Mouse (Mus musculus): ENCODE results near the gene Zfp46. TPM values are rescaled to one million over a fixed set of nuclear protein-coding genes. Genes with fewer than 3 reads are reported as not detected.
A peak's percentile ranks its signal among the peaks of the same experiment; 100 is the strongest.

The Zfp46 gene
- polyA plus RNA-seq, 1 experiment from 2014 or later = 34.4 TPM

DNA sequence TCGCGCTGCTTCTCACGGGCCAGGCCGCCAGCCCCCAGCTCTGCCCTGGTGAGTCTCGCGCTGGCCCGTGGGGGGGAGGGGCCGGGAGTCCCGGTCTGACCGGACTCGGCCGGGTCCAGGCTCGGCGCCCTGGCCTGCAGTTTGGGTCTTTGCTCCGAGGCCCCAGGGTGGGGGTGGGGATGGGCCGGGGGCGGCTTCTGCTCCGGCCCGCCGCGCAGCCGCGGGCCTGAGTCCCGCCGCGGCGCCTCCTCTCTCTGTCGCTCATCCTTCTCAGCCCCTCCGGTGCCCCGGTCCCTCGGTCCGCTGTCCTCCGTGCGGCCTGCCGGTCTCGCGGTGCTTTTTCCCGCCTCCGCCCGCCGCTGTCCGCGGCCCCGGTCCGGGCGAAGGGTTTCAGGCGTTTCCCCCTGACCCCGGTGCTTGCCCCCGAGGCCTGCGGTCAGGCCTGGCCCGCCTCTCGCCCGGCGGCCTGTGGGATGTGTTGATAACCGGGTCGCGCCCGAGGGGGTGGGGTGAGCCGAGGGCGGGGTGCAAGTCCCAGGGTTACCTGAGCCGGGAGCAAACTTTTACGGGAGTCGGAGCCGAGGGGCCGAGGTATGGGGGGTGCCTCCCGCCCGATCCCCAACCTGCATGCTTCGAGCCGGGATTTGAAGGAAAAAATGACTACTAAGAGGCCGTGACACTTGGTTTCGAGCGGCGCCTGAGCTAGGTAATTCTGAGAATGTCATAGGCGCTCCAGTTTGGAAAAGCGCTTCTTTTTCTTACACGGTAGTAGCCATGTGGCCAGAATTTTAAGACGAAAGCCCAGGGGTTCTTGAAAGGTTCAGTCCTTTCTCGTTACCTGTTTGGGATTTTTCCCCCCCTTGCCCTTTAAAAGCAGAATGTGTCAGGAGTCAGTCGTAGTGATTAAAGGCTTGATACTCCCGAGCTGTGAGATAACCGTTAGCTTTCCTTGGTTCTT lies 26.8 kb downstream of the Zfp46 start:
- H3K9me3 ChIP-seq (ENCODE audit: control insufficient read depth, low read length) = no peaks in the 10 kb centered on the region
- H3K36me3 ChIP-seq (ENCODE audit: control insufficient read depth, insufficient read depth, low read length) = no peaks in the 10 kb centered on the region
- DNase-seq (ENCODE audit: low spot score) = peak; percentile 58
- ATAC-seq (ENCODE audit: insufficient read depth, low FRiP score, low TSS enrichment) = peak; percentile 14; the same call in 1 of the 2 replicates
- no peaks in the 10 kb centered on the region for H3K27me3 ChIP-seq (ENCODE audit: control insufficient read depth, insufficient read depth, low read length)
- WGBS = under 1% methylated on average over 79 of the region's 81 CpGs
- peaks cover 15% of the 10 kb centered on the region for H3K4me1 ChIP-seq (ENCODE audit: control insufficient read depth, insufficient read depth, low read length)
- H3K4me3 ChIP-seq (ENCODE audit: low read depth, low read length) = peak overlapping the region; percentile 100
- H3K4me2 ChIP-seq (ENCODE audit: low read depth) = peak overlapping the region; percentile 51
- H3K27ac ChIP-seq (ENCODE audit: low read depth, low read length) = peak overlapping the region; percentile 99
- H3K9ac ChIP-seq (ENCODE audit: low read length) = peak overlapping the region; percentile 100

DNA sequence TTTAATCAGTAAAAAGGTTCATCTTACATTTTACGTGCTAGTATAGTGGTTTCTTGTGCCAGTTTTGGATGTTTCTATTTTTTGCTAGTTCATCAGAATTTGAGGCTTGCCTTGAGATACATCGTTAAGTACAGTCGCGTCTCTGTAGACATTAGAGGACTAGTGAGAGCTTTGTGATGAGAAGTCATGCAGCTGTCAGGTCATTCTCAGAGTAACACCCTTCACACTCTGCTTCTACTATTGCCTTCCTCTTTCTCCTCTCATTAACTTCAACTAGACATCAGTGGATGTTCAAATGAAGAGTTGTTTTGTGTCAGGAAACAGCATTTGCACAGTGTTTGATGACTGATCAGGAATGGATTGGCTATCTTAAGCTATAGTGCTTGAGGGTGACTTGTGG lies 28.1 kb downstream of the Zfp46 start:
- no peak overlapping the region for H3K27ac ChIP-seq (ENCODE audit: low read depth, low read length)
- peak overlapping the region; percentile 100 for H3K4me3 ChIP-seq (ENCODE audit: low read depth, low read length)
- peaks cover 2% of the 10 kb centered on the region; the same call in 1 of the 2 replicates for H3K36me3 ChIP-seq (ENCODE audit: control insufficient read depth, insufficient read depth, low read length)
- peaks cover 15% of the 10 kb centered on the region for H3K4me1 ChIP-seq (ENCODE audit: control insufficient read depth, insufficient read depth, low read length)
- peak overlapping the region; percentile 100; the same call in 1 of the 2 replicates for H3K9ac ChIP-seq (ENCODE audit: low read length)
- peak overlapping the region; percentile 51 for H3K4me2 ChIP-seq (ENCODE audit: low read depth)
- ATAC-seq (ENCODE audit: insufficient read depth, low FRiP score, low TSS enrichment) (no peak), DNase-seq (ENCODE audit: low spot score) (no peak)
- H3K9me3 ChIP-seq (ENCODE audit: control insufficient read depth, low read length) = no peaks in the 10 kb centered on the region
- 32% methylated on average over 4 of the region's 4 CpGs for WGBS
- no peaks in the 10 kb centered on the region for H3K27me3 ChIP-seq (ENCODE audit: control insufficient read depth, insufficient read depth, low read length)

DNA sequence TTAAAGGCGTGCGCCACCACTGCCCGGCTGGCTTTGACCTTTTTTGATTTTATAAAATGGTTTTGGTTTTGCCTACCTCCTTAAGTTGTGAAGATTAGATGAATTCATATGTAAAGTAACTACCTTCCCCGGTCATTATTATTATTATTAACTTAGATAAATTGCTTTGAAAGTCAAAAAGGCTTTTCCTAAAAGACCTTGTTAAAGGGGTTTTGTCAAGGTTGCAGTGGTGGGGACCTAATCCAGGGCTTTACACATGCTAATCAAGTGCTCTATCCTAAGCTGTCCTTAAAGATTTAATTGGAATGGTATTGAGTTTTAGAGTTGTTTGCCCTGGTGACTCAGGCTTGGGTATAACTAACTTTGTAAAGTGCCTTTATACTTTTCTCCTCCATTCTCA lies 33.2 kb downstream of the Zfp46 start:
- DNase-seq (ENCODE audit: low spot score) (no peak), ATAC-seq (ENCODE audit: insufficient read depth, low FRiP score, low TSS enrichment) (no peak)
- Histone ChIP-seq H3K27me3 (ENCODE audit: control insufficient read depth, insufficient read depth, low read length) (no peaks in the 10 kb centered on the region), H3K9ac (ENCODE audit: low read length) (no peak overlapping the region), H3K36me3 (ENCODE audit: control insufficient read depth, insufficient read depth, low read length) (peaks cover 8% of the 10 kb centered on the region), H3K4me3 (ENCODE audit: low read depth, low read length) (no peak overlapping the region), H3K9me3 (ENCODE audit: control insufficient read depth, low read length) (no peaks in the 10 kb centered on the region), H3K27ac (ENCODE audit: low read depth, low read length) (no peak overlapping the region), H3K4me1 (ENCODE audit: control insufficient read depth, insufficient read depth, low read length) (peaks cover 10% of the 10 kb centered on the region), H3K4me2 (ENCODE audit: low read depth) (no peak overlapping the region)
- 90% methylated on average over 4 of the region's 4 CpGs for WGBS

DNA sequence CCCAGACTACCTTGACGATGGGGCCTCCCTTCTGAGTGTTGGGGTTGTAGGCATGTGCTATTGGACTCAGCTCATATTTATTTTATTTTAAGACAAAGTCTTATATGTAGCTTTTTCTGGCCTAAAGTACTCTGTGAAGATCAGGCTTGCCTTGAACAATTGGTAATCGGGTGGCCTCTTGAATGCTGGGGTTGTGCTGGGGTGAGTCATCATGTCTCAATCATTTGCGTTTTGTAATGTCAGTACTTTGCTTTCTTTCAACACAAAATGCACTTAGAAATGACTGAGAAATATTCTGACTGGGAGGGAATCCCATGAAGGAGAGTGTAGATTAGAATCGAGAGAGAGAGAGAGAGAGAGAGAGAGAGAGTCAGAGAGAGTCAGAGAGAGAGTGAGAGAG lies 35.5 kb downstream of the Zfp46 start:
- Histone ChIP-seq H3K4me1 (ENCODE audit: control insufficient read depth, insufficient read depth, low read length) (no peaks in the 10 kb centered on the region), H3K27me3 (ENCODE audit: control insufficient read depth, insufficient read depth, low read length) (no peaks in the 10 kb centered on the region), H3K36me3 (ENCODE audit: control insufficient read depth, insufficient read depth, low read length) (peaks cover 8% of the 10 kb centered on the region), H3K27ac (ENCODE audit: low read depth, low read length) (no peak overlapping the region), H3K9ac (ENCODE audit: low read length) (no peak overlapping the region), H3K4me3 (ENCODE audit: low read depth, low read length) (no peak overlapping the region), H3K9me3 (ENCODE audit: control insufficient read depth, low read length) (no peaks in the 10 kb centered on the region), H3K4me2 (ENCODE audit: low read depth) (no peak overlapping the region)
- WGBS = 94% methylated on average over 4 of the region's 4 CpGs
- no peak for DNase-seq (ENCODE audit: low spot score)
- ATAC-seq (ENCODE audit: insufficient read depth, low FRiP score, low TSS enrichment) = no peak

DNA sequence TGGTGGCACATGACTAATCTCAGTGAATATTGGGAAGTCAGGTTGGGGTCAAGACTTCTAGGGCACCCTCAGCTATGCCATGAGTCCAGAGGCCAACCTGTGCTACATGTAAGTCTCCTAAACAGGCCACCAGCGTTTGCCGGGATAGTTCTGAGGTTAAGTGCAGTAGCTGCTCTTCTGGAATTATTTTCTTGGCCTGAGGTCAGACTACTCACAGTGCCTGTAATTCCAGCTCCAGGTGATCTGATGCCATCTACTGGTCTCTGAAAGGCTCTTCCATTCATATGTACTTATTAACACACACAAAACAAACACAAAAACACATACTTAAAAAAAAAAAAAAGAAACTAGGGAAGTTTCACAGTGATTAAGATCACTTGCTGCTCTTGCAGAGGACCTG lies 39.7 kb downstream of the Zfp46 start:
- no peak for ATAC-seq (ENCODE audit: insufficient read depth, low FRiP score, low TSS enrichment)
- Histone ChIP-seq H3K36me3 (ENCODE audit: control insufficient read depth, insufficient read depth, low read length) (peaks cover 3% of the 10 kb centered on the region), H3K4me1 (ENCODE audit: control insufficient read depth, insufficient read depth, low read length) (no peaks in the 10 kb centered on the region), H3K9me3 (ENCODE audit: control insufficient read depth, low read length) (no peaks in the 10 kb centered on the region), H3K27ac (ENCODE audit: low read depth, low read length) (no peak overlapping the region), H3K27me3 (ENCODE audit: control insufficient read depth, insufficient read depth, low read length) (no peaks in the 10 kb centered on the region), H3K9ac (ENCODE audit: low read length) (no peak overlapping the region), H3K4me2 (ENCODE audit: low read depth) (no peak overlapping the region), H3K4me3 (ENCODE audit: low read depth, low read length) (no peak overlapping the region)
- no peak for DNase-seq (ENCODE audit: low spot score)
- WGBS = 68% methylated on average over 2 of the region's 2 CpGs

DNA sequence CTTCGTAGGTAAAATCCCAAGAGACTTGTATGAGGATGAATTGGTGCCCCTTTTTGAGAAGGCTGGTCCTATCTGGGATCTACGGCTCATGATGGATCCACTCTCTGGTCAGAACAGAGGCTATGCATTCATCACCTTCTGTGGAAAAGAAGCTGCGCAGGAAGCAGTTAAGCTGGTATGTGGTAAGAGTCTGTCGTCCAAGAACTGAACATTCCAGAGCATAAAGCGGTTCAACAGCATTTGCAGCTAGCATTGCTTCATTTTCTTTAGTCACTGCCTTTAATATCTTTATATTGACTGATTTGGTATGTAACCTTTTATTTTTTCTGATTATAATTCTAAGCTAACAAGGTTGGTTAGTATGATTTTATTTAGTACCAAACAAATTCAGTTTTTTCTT lies 42.8 kb downstream of the Zfp46 start:
- H3K4me3 ChIP-seq (ENCODE audit: low read depth, low read length) = no peak overlapping the region
- no peaks in the 10 kb centered on the region for H3K9me3 ChIP-seq (ENCODE audit: control insufficient read depth, low read length)
- DNase-seq (ENCODE audit: low spot score) (no peak), ATAC-seq (ENCODE audit: insufficient read depth, low FRiP score, low TSS enrichment) (no peak)
- no peaks in the 10 kb centered on the region for H3K4me1 ChIP-seq (ENCODE audit: control insufficient read depth, insufficient read depth, low read length)
- no peak overlapping the region for H3K27ac ChIP-seq (ENCODE audit: low read depth, low read length)
- H3K27me3 ChIP-seq (ENCODE audit: control insufficient read depth, insufficient read depth, low read length) = no peaks in the 10 kb centered on the region
- H3K36me3 ChIP-seq (ENCODE audit: control insufficient read depth, insufficient read depth, low read length) = no peaks in the 10 kb centered on the region; the same call in 1 of the 2 replicates
- H3K9ac ChIP-seq (ENCODE audit: low read length) = no peak overlapping the region
- H3K4me2 ChIP-seq (ENCODE audit: low read depth) = no peak overlapping the region
- 93% methylated on average over 5 of the region's 5 CpGs for WGBS

DNA sequence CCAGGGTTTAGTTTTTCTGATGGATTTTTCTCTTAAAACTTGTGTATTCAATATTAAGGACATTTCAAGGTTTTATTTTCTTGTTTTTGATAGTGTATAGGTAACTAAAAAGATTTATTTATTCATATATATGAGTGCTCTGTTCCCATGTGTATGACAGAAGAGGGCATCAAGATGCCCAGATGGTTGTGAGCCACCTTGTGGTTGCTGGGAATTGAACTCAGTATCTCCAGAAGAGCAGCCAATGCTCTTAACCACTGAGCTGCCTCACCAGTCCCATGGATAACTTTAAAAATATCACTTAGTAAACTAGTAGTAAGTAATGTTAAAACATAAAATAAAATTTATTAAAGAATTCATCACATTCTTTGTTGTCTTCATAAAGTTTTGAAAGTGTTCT lies 43.6 kb downstream of the Zfp46 start:
- Histone ChIP-seq H3K9ac (ENCODE audit: low read length) (no peak overlapping the region), H3K4me2 (ENCODE audit: low read depth) (no peak overlapping the region), H3K4me3 (ENCODE audit: low read depth, low read length) (no peak overlapping the region), H3K4me1 (ENCODE audit: control insufficient read depth, insufficient read depth, low read length) (no peaks in the 10 kb centered on the region), H3K9me3 (ENCODE audit: control insufficient read depth, low read length) (no peaks in the 10 kb centered on the region), H3K36me3 (ENCODE audit: control insufficient read depth, insufficient read depth, low read length) (no peaks in the 10 kb centered on the region; the same call in 1 of the 2 replicates), H3K27ac (ENCODE audit: low read depth, low read length) (no peak overlapping the region), H3K27me3 (ENCODE audit: control insufficient read depth, insufficient read depth, low read length) (no peaks in the 10 kb centered on the region)
- DNase-seq (ENCODE audit: low spot score) = no peak
- no peak for ATAC-seq (ENCODE audit: insufficient read depth, low FRiP score, low TSS enrichment)

DNA sequence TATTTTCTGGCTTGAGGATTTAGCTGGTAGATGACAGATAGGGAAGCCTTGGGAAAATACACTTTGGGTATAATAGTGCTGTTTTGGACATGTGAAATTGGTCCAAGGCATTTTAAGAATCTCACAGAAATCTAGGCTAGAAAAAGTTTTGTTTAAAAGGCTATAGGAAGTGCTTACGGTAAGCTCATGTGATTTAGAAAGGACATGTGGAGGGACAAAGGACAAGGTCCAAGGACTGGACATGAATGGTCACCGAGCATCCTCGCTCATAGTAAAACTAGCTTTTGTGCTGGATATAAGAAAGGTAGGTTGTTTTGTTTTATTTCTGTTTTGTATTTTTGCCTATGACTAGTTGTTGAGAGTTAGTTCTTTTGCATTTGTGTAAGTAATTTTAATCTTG lies 47.2 kb downstream of the Zfp46 start:
- no peak for DNase-seq (ENCODE audit: low spot score)
- no peaks in the 10 kb centered on the region for H3K9me3 ChIP-seq (ENCODE audit: control insufficient read depth, low read length)
- no peak overlapping the region for H3K4me3 ChIP-seq (ENCODE audit: low read depth, low read length)
- no peak for ATAC-seq (ENCODE audit: insufficient read depth, low FRiP score, low TSS enrichment)
- peaks cover 7% of the 10 kb centered on the region for H3K36me3 ChIP-seq (ENCODE audit: control insufficient read depth, insufficient read depth, low read length)
- no peak overlapping the region for H3K27ac ChIP-seq (ENCODE audit: low read depth, low read length)
- no peak overlapping the region for H3K9ac ChIP-seq (ENCODE audit: low read length)
- no peaks in the 10 kb centered on the region for H3K4me1 ChIP-seq (ENCODE audit: control insufficient read depth, insufficient read depth, low read length)
- H3K27me3 ChIP-seq (ENCODE audit: control insufficient read depth, insufficient read depth, low read length) = no peaks in the 10 kb centered on the region
- WGBS = over 99% methylated on average over 3 of the region's 3 CpGs
- no peak overlapping the region for H3K4me2 ChIP-seq (ENCODE audit: low read depth)

DNA sequence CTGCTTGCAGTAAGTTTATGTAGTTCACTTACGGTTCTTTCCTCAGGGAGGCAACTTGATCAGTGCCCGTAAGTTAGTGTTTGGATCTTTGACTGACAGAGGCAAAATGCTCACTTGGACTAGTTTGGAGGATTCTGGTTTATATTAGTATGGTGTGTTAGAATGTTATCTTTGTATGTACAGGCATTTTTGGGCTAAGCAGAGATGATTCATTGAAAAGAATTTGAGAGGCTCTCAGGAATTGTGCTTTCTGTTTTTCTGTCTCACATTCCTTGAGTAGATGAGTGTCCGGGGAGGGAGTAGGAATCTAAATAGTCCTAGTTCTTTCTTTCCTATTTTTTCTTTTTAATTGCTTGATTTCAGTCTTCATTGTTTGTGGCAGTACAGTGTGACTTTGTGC lies 48.7 kb downstream of the Zfp46 start:
- DNase-seq (ENCODE audit: low spot score) (no peak), ATAC-seq (ENCODE audit: insufficient read depth, low FRiP score, low TSS enrichment) (no peak)
- no peak overlapping the region for H3K4me3 ChIP-seq (ENCODE audit: low read depth, low read length)
- peaks cover 13% of the 10 kb centered on the region for H3K36me3 ChIP-seq (ENCODE audit: control insufficient read depth, insufficient read depth, low read length)
- H3K9ac ChIP-seq (ENCODE audit: low read length) = no peak overlapping the region
- WGBS = 94% methylated on average over 3 of the region's 3 CpGs
- H3K9me3 ChIP-seq (ENCODE audit: control insufficient read depth, low read length) = no peaks in the 10 kb centered on the region
- H3K4me1 ChIP-seq (ENCODE audit: control insufficient read depth, insufficient read depth, low read length) = no peaks in the 10 kb centered on the region
- no peaks in the 10 kb centered on the region for H3K27me3 ChIP-seq (ENCODE audit: control insufficient read depth, insufficient read depth, low read length)
- H3K27ac ChIP-seq (ENCODE audit: low read depth, low read length) = no peak overlapping the region
- no peak overlapping the region for H3K4me2 ChIP-seq (ENCODE audit: low read depth)

All from neural tube, embryonic 11.5 days (tissue).